Mouse (Mus musculus) limb, embryonic 10.5 days (tissue): ENCODE measurements at regions not wholly inside any gene's neighbourhood (a gene's known extent, or its start where the extent isn't known, plus 50 kb on each side); places are given as distances from the start of the nearest gene placed in this dataset.

Experiments used
- DNase-seq: peaks from one replicate; pipeline ENCODE4 v3.0.0-alpha.2; 2017; ENCODE audit warnings: low spot score
- H3K27ac ChIP-seq: fragments of 300-500 bp; sonication (generic); 2 replicates; pipeline ENCODE4 v1.5.1; 2016; ENCODE audit warnings: mild to moderate bottlenecking
- H3K27me3 ChIP-seq: fragments of 300-500 bp; sonication (generic); 2 replicates; pipeline ENCODE4 v1.6.1; 2016; ENCODE audit warnings: low read depth, mild to moderate bottlenecking; ENCODE audit not compliant: poor library complexity, severe bottlenecking
- H3K36me3 ChIP-seq: fragments of 300-500 bp; sonication (generic); 2 replicates; pipeline ENCODE4 v1.6.1; 2016; ENCODE audit warnings: mild to moderate bottlenecking, moderate library complexity
- H3K4me1 ChIP-seq: fragments of 300-500 bp; sonication (generic); 2 replicates; pipeline ENCODE4 v1.6.1; 2016
- H3K4me3 ChIP-seq: fragments of 300-500 bp; sonication (generic); 2 replicates; pipeline ENCODE4 v1.5.1; 2016; ENCODE audit warnings: mild to moderate bottlenecking, moderate library complexity
- H3K9me3 ChIP-seq: fragments of 300-500 bp; sonication (generic); replicated peaks from 2 replicates; pipeline ENCODE4 v1.6.1; 2016; ENCODE audit warnings: mild to moderate bottlenecking
- WGBS: fragments of 180-500 bp; shearing (Covaris S2); methylation state at CpG from one replicate; pipeline ENCODE4 v1.1.7; 2016; 5-methylcytosine and 5-hydroxymethylcytosine counted together

- 15% methylated on average over 6 of the region's 6 CpGs for WGBS
- Histone ChIP-seq H3K9me3 (no peaks in the 10 kb centered on the region), H3K4me3 (peak overlapping the region; percentile 48), H3K36me3 (no peaks in the 10 kb centered on the region), H3K27me3 (0 out of 2 replicates have a peak, but pooled peaks cover 3% of the 10 kb centered on the region), H3K27ac (peak overlapping the region; percentile 61; the same call in 1 of the 2 replicates), H3K4me1 (peaks cover 20% of the 10 kb centered on the region)
- no peak for DNase-seq
These were observed 58.5 kb upstream of the Zfp217 start for GRCm38 (mm10) chr2:170206442-170206754.

DNA sequence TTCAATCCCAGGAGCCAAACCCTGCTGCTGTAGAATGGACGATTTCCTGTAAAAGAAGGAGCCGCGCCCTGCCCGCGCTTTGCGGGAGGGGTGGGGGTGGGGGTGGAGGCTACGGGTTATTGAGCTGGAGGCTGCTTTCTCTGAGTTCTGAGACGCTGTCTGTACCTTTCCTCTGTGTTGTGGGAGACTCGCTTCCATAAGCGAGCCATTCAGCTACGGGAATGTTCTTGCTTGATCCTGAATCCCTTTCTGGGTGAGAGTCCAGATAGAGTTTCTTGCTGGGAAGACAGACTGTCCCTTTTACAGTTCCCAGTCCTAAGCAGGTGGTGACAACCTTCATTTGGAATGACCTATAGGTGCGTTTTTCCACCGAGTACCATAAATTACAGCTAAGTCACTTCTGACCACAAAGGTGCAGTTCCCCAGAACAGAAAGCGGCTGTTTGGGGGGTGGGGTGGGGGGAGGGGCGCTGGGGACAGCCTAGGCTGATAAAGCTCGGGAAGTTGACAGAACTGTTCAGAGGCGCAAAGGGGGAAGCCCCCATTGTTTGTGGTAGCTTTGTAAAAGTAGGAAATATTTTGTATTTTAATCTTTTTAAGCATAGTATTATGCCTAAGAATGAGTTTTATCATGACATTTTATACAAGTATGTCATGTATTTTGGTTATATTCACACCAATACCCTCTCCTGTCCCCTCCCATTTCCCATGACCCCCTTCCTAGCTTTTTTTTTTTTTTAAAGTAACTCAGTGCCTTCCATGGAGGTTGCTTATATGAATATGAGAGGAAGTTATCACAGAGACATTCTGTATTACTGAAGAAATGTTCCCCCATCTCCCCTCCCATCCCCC, 57.9 kb upstream of the Zfp217 start:
- DNase-seq, result peak; percentile 62
- under 1% methylated on average over 17 of the region's 17 CpGs for WGBS
- H3K27ac ChIP-seq, result peak overlapping the region; percentile 74

GRCm38 (mm10) chr2:170204768-170205514, 57.0 kb upstream of the Zfp217 start:
- Histone ChIP-seq H3K4me3 (peak overlapping the region; percentile 48), H3K27ac (peak overlapping the region; percentile 74), H3K4me1 (peaks cover 20% of the 10 kb centered on the region), H3K36me3 (no peaks in the 10 kb centered on the region), H3K9me3 (no peaks in the 10 kb centered on the region), H3K27me3 (0 out of 2 replicates have a peak, but pooled peaks cover 3% of the 10 kb centered on the region)
- WGBS, result 33% methylated on average over 10 of the region's 10 CpGs
- DNase-seq, result no peak

More for the DNA sequence above, 57.9 kb upstream of the Zfp217 start:
- peak overlapping the region; percentile 48 for H3K4me3 ChIP-seq
- 0 out of 2 replicates have a peak, but pooled peaks cover 3% of the 10 kb centered on the region for H3K27me3 ChIP-seq
- H3K9me3 ChIP-seq, result no peaks in the 10 kb centered on the region
- H3K4me1 ChIP-seq, result peaks cover 20% of the 10 kb centered on the region
- H3K36me3 ChIP-seq, result no peaks in the 10 kb centered on the region

- Histone ChIP-seq H3K36me3 (no peaks in the 10 kb centered on the region), H3K27ac (no peak overlapping the region), H3K9me3 (no peaks in the 10 kb centered on the region), H3K4me1 (peaks cover 20% of the 10 kb centered on the region), H3K4me3 (no peak overlapping the region), H3K27me3 (0 out of 2 replicates have a peak, but pooled peaks cover 3% of the 10 kb centered on the region)
- WGBS, result 90% methylated on average over 5 of the region's 5 CpGs
- no peak for DNase-seq
These were observed 55.6 kb upstream of the Zfp217 start for GRCm38 (mm10) chr2:170203496-170203895.

GRCm38 (mm10) chr2:170201816-170202371, 54.0 kb upstream of the Zfp217 start:
- 81% methylated on average over 10 of the region's 10 CpGs for WGBS

More at GRCm38 (mm10) chr2:170201816-170202371, 54.0 kb upstream of the Zfp217 start:
- H3K4me3 ChIP-seq, result no peak overlapping the region
- no peaks in the 10 kb centered on the region for H3K9me3 ChIP-seq
- H3K27me3 ChIP-seq, result 0 out of 2 replicates have a peak, but pooled peaks cover 3% of the 10 kb centered on the region
- DNase-seq, result no peak
- H3K4me1 ChIP-seq, result peaks cover 19% of the 10 kb centered on the region
- H3K27ac ChIP-seq, result no peak overlapping the region
- no peaks in the 10 kb centered on the region for H3K36me3 ChIP-seq
